Mouse (Mus musculus) forebrain, postnatal 0 days (tissue): Measurements from ENCODE around the gene Ppp1r13l. TPM values are rescaled to one million over a fixed set of nuclear protein-coding genes. Genes with fewer than 3 reads are reported as not detected.

ENCODE experiments used
- ATAC-seq: fragments of 200-750 bp; cut with Nextera tagmentation; 2 replicates; pipeline ENCODE4 v1.8.0; 2017; ENCODE audit warnings: mild to moderate bottlenecking, moderate library complexity
- DNase-seq: peaks from one replicate; pipeline ENCODE4 v3.0.0-alpha.2; 2015
- H3K27ac ChIP-seq: fragments of 300-500 bp; sonication (generic); 2 replicates; pipeline ENCODE4 v1.5.1; 2014; ENCODE audit warnings: low read depth, mild to moderate bottlenecking, antibody characterized with exemption, low read length, moderate library complexity, mixed read lengths
- H3K27me3 ChIP-seq: fragments of 300-500 bp; sonication (generic); 2 replicates; pipeline ENCODE4 v1.6.1; 2014; ENCODE audit warnings: mild to moderate bottlenecking, low read length, mixed read lengths; ENCODE audit not compliant: insufficient read depth
- H3K36me3 ChIP-seq: fragments of 300-500 bp; sonication (generic); 2 replicates; pipeline ENCODE4 v1.6.1; 2014; ENCODE audit warnings: mild to moderate bottlenecking, moderate library complexity; ENCODE audit not compliant: insufficient read depth
- H3K4me1 ChIP-seq: fragments of 300-500 bp; sonication (generic); 2 replicates; pipeline ENCODE4 v1.6.1; 2014; ENCODE audit warnings: antibody characterized with exemption; ENCODE audit not compliant: insufficient read depth
- H3K4me2 ChIP-seq: fragments of 300-500 bp; sonication (generic); 2 replicates; pipeline ENCODE4 v1.6.1; 2014; ENCODE audit warnings: low read depth, mild to moderate bottlenecking, moderate library complexity
- H3K4me3 ChIP-seq: fragments of 300-500 bp; sonication (generic); 2 replicates; pipeline ENCODE4 v1.5.1; 2014; ENCODE audit warnings: low read depth, low read length, mixed read lengths
- H3K9ac ChIP-seq: fragments of 300-500 bp; sonication (generic); 2 replicates; pipeline ENCODE4 v1.6.1; 2014; ENCODE audit warnings: mild to moderate bottlenecking
- H3K9me3 ChIP-seq: fragments of 300-500 bp; sonication (generic); 2 replicates; pipeline ENCODE4 v1.6.1; 2016; ENCODE audit warnings: low read length
- CTCF ChIP-seq: sonication (generic); IDR thresholded peaks from 2 replicates; pipeline ENCODE4 v1.5.1; 2016; ENCODE audit warnings: antibody characterized with exemption, control low read depth, low read depth
- WGBS: fragments of 180-500 bp; shearing (Covaris S2); extraction: QIAGEN DNeasy Blood & Tissue Kit; methylation state at CpG from one replicate; pipeline ENCODE4 v1.1.7; 2014; 5-methylcytosine and 5-hydroxymethylcytosine counted together
- polyA plus RNA-seq: library from polyadenylated mRNA; unstranded; fragments of >200 nt; fragmentation: Nextera tagmentation; extraction: Ambion mirVana; gene quantifications from 2 replicates; pipeline ENCODE4 v1.2.1, GENCODE M21; 2015
- total RNA-seq: library from RNA; depleted of rRNA; stranded (reverse); fragments of >200 nt; gene quantifications from 2 replicates; pipeline ENCODE4 v1.2.3, GENCODE M21; 2014

The Ppp1r13l gene
- total and polyA plus RNA-seq, 2 experiments from 2014 or later = 0.76 to 2.0 TPM

DNA sequence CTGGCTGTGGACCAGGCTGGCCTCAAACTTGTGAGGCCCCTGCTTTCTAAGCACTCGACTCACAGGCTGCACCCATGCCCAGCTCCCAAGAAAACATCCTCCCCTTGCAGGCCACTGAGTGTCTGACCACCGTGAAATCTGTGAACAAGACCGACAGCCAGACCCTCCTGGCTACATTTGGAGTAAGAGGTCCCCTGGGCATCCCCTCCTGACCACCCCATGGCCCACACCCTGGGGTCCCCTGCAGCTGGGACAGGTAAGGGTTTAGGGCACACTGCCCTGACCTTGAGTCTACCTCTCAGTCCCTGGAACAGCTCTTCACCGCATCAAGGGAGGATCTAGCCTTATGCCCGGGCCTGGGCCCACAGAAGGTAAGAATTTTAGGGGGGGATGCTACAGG is 4.6 kb upstream of the Ppp1r13l start:
- WGBS = 94% methylated on average over 5 of the region's 5 CpGs
- H3K4me1 ChIP-seq = no peaks in the 10 kb centered on the region; the same call in 1 of the 2 replicates
- no peak overlapping the region for H3K4me3 ChIP-seq
- no peak for DNase-seq
- H3K27me3 ChIP-seq = no peaks in the 10 kb centered on the region
- no peak for ATAC-seq
- H3K27ac ChIP-seq = no peak overlapping the region
- H3K36me3 ChIP-seq = peaks cover 36% of the 10 kb centered on the region
- no peak overlapping the region for H3K9ac ChIP-seq
- no peak for TF ChIP-seq CTCF
- no peak overlapping the region for H3K4me2 ChIP-seq
- no peaks in the 10 kb centered on the region for H3K9me3 ChIP-seq

DNA sequence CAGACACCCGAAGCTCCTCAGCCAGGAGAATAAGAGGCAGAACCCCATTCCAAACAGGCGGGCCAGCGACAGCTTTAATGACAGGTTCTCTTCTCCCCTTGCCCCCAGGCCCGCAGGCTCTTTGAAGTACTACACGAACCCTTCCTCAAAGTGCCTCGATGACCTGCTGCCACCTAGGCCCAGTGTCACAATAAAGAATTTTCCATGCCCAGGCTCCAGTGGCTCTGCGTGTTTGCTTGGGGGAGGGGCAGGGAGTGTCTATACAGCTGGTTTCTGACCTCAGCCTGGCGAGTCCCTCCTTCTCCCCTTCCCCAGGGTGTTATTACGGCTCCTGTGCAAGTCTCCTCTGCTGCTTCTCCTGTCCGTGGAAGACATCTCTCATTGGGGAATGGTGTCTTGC is 3.2 kb upstream of the Ppp1r13l start:
- no peaks in the 10 kb centered on the region for H3K27me3 ChIP-seq
- ATAC-seq (no peak), DNase-seq (no peak)
- H3K9me3 ChIP-seq = no peaks in the 10 kb centered on the region
- no peak overlapping the region for H3K4me3 ChIP-seq
- no peak overlapping the region for H3K27ac ChIP-seq
- WGBS = 86% methylated on average over 10 of the region's 10 CpGs
- no peak overlapping the region for H3K9ac ChIP-seq
- no peak for TF ChIP-seq CTCF
- H3K4me1 ChIP-seq = no peaks in the 10 kb centered on the region; the same call in 1 of the 2 replicates
- H3K4me2 ChIP-seq = no peak overlapping the region
- peaks cover 25% of the 10 kb centered on the region for H3K36me3 ChIP-seq

DNA sequence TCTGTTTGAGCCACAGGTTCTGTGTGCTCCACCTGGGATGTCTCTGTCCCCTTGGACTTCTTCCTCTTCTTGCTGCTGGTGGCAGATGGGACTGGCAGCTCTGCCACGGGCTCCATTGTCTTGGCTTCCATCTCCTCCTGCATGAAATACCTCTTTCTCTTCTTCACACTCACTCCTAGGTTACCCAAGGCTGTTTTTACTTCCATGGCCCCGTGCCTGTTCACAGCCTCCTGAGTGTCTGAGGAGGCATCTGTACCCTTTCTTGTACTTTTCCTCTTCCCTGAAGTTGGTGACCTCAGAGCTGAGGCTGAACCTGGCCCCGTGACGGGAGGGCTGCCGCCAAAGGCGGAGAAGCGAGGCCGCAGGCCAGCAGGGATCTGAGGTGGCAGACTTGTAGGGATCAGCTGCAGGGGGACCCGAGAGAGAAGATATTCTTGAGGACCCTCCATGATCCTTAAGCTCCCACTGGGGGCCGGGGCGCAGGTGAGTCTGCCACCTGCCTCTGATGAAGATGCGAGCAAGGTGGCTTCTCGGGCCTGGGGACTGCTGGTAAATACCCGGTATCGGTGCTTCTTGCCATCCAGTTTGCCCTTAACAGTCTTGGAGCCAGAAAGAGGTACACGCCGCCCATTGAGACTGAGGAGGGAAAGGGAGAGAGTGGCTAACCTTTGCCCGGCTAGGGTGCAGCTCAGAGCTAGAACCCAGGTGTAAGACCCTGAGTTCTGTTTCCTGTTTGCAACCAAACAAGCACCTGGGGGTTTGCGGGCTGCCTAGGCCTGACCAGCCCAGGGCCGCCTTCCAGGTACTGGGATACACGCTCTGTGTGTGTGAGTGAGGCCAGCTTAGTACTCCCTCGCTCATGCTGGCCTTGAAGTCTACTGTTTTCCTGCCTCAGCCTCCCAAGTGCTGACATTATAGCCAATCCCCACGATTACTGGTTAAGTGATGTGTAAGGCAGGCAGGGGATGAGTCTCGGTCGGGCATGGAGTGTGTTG is 1.9 kb upstream of the Ppp1r13l start:
- H3K4me2 ChIP-seq = 0 out of 2 replicates have a peak overlapping the region, but pooled peaks have one; percentile 95
- no peaks in the 10 kb centered on the region for H3K27me3 ChIP-seq
- DNase-seq (no peak), ATAC-seq (no peak)
- H3K36me3 ChIP-seq = peaks cover 25% of the 10 kb centered on the region
- TF ChIP-seq CTCF = no peak
- no peaks in the 10 kb centered on the region; the same call in 1 of the 2 replicates for H3K4me1 ChIP-seq
- no peak overlapping the region for H3K4me3 ChIP-seq
- no peak overlapping the region; the same call in 1 of the 2 replicates for H3K9ac ChIP-seq
- no peaks in the 10 kb centered on the region for H3K9me3 ChIP-seq
- no peak overlapping the region for H3K27ac ChIP-seq
- WGBS = 93% methylated on average over 25 of the region's 25 CpGs

DNA sequence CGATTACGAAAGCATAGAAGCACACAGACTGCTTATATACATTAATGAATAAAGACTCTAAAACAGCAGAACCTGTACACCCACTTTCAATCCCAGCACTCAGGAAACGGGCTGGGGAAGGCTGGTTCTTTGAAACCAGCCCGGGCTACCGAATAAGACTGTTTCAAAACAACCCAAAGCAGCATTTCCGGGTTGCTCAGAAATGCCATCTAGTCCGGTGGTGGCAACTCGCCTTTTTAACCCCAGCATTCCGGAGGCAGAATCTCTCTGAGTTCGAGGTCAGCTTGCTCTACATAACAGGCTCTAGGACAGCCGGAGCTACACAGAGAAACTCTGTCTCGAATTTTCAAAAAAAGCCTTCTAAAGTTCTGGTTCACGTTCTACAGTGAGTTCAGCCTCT is 915 bp upstream of the Ppp1r13l start:
- 22% methylated on average over 13 of the region's 13 CpGs for WGBS
- no peak for TF ChIP-seq CTCF
- Histone ChIP-seq H3K4me2 (peak overlapping the region; percentile 95), H3K27ac (no peak overlapping the region), H3K9me3 (no peaks in the 10 kb centered on the region), H3K27me3 (no peaks in the 10 kb centered on the region), H3K9ac (peak overlapping the region; percentile 60), H3K36me3 (peaks cover 18% of the 10 kb centered on the region), H3K4me1 (no peaks in the 10 kb centered on the region; the same call in 1 of the 2 replicates), H3K4me3 (peak overlapping the region; percentile 65)
- no peak for DNase-seq
- no peak for ATAC-seq

DNA sequence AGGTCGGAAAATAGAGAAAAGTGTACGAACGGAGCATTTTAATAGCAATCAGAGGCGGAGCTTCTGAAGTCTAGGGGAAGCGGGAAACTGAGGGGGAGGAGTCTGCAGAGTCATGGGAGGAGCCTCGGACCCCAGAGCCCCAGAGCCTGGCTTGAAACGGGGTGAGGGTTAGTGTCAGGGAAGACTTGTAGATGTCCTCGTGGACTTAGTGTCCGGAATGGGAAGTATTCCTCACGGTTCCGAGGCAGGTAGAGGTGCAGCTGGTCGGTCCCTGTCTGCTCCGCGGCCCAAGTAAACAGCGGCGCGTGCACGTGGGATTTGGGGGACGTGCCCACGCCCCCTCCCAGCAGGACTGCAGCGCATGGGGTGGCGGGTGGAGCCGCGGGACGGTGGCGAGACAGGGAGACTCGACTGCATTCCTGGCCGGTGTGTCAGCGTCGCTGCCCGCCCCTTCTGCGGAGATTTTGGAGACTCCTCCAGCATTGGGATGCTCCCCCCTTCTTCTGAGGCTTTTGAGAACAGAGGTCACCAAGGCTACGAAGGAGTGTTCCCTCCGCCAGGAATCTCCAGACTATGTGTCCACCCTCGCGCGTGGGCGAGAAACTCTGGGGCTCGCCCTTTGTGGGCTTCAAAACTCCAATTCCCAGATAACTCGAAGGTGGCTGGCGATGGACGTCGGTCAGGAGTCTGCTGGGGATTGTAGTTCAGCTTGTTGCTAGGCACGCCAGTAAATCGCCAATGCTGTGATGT is 518 bp downstream of the Ppp1r13l start:
- Histone ChIP-seq H3K4me3 (peak overlapping the region; percentile 65), H3K9ac (peak overlapping the region; percentile 60; the same call in 1 of the 2 replicates), H3K4me1 (no peaks in the 10 kb centered on the region; the same call in 1 of the 2 replicates), H3K36me3 (peaks cover 9% of the 10 kb centered on the region; the same call in 1 of the 2 replicates), H3K27ac (peak overlapping the region; percentile 42; the same call in 1 of the 2 replicates), H3K4me2 (peak overlapping the region; percentile 95), H3K27me3 (no peaks in the 10 kb centered on the region), H3K9me3 (no peaks in the 10 kb centered on the region)
- WGBS = 1% methylated on average over 45 of the region's 45 CpGs
- ATAC-seq = peak; percentile 72
- peak; percentile 74 for DNase-seq
- no peak for TF ChIP-seq CTCF

DNA sequence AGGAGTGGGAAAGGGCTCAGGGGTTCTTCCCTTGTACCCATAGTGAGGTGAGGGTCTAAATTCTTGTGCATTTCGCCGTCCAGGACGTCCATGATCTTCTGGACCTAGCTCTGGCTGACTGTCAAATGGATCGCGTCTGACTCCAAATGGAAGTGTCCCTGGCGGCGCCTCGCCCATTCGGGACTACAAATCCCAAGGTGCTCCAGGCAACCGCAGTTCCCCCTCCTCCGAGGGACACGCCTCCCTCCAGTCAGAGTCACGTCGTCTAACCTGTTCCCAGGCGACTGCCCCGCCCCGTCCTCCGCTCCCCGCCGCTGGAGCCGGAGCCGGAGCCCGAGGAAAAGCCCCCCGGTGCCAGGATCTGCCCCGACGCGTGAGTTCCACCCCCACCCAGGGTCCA is 1.4 kb downstream of the Ppp1r13l start:
- TF ChIP-seq CTCF = no peak
- DNase-seq (peak; percentile 88), ATAC-seq (peak; percentile 70)
- Histone ChIP-seq H3K9ac (peak overlapping the region; percentile 26), H3K27ac (peak overlapping the region; percentile 42; the same call in 1 of the 2 replicates), H3K27me3 (no peaks in the 10 kb centered on the region), H3K4me1 (no peaks in the 10 kb centered on the region; the same call in 1 of the 2 replicates), H3K36me3 (peaks cover 9% of the 10 kb centered on the region; the same call in 1 of the 2 replicates), H3K4me2 (peak overlapping the region; percentile 95), H3K4me3 (peak overlapping the region; percentile 65), H3K9me3 (no peaks in the 10 kb centered on the region)
- WGBS = 1% methylated on average over 27 of the region's 27 CpGs
